Mouse (Mus musculus) stomach, postnatal 0 days (tissue): ENCODE measurements around the gene Efcab6. TPM values are rescaled to one million over a fixed set of nuclear protein-coding genes. Genes with fewer than 3 reads are reported as not detected.

Source experiments
- ATAC-seq: fragments of 200-750 bp; cut with Nextera tagmentation; 2 replicates; pipeline ENCODE4 v1.8.0; 2017; ENCODE audit not compliant: low FRiP score, low TSS enrichment
- DNase-seq: peaks from one replicate; pipeline ENCODE4 v3.0.0-alpha.2; 2016; ENCODE audit warnings: low spot score
- H3K27ac ChIP-seq: fragments of 300-500 bp; sonication (generic); replicated peaks from 2 replicates; pipeline ENCODE4 v1.5.1; 2014; ENCODE audit warnings: mild to moderate bottlenecking, control low read depth
- H3K27me3 ChIP-seq: fragments of 300-500 bp; sonication (generic); 2 replicates; pipeline ENCODE4 v1.6.1; 2014; ENCODE audit warnings: low read length; ENCODE audit not compliant: control insufficient read depth, insufficient read depth
- H3K36me3 ChIP-seq: fragments of 300-500 bp; sonication (generic); 2 replicates; pipeline ENCODE4 v1.6.1; 2014; ENCODE audit warnings: low read length, mixed read lengths; ENCODE audit not compliant: control insufficient read depth, insufficient read depth
- H3K4me1 ChIP-seq: fragments of 300-500 bp; sonication (generic); replicated peaks from 2 replicates; pipeline ENCODE4 v1.6.1; 2014; ENCODE audit warnings: antibody characterized with exemption; ENCODE audit not compliant: control insufficient read depth, insufficient read depth
- H3K4me2 ChIP-seq: fragments of 300-500 bp; sonication (generic); replicated peaks from 2 replicates; pipeline ENCODE4 v1.6.1; 2014; ENCODE audit warnings: low read depth, mild to moderate bottlenecking, control low read depth, moderate library complexity
- H3K4me3 ChIP-seq: fragments of 300-500 bp; sonication (generic); 2 replicates; pipeline ENCODE4 v1.5.1; 2014; ENCODE audit warnings: low read depth, low read length, control low read depth
- H3K9ac ChIP-seq: fragments of 300-500 bp; sonication (generic); 2 replicates; pipeline ENCODE4 v1.6.1; 2014; ENCODE audit warnings: mild to moderate bottlenecking, low read length, control low read depth, mixed read lengths
- H3K9me3 ChIP-seq: fragments of 300-500 bp; sonication (generic); 2 replicates; pipeline ENCODE4 v1.6.1; 2016; ENCODE audit warnings: low read length; ENCODE audit not compliant: control insufficient read depth
- CTCF ChIP-seq: IDR thresholded peaks from 2 replicates; pipeline ENCODE4 v1.5.1; 2016; ENCODE audit warnings: antibody characterized with exemption, low read depth, mild to moderate bottlenecking, moderate library complexity
- EP300 ChIP-seq: optimal IDR thresholded peaks from 2 replicates; pipeline ENCODE3; 2016; ENCODE audit warnings: antibody characterized with exemption
- WGBS: fragments of 180-500 bp; shearing (Covaris S2); extraction: QIAGEN DNeasy Blood & Tissue Kit; methylation state at CpG from one replicate; pipeline ENCODE4 v1.1.7; 2014; 5-methylcytosine and 5-hydroxymethylcytosine counted together
- polyA plus RNA-seq: library from polyadenylated mRNA; unstranded; fragments of >200 nt; fragmentation: Nextera tagmentation; extraction: Ambion mirVana; gene quantifications from 2 replicates; pipeline ENCODE4 v1.2.1, GENCODE M21; 2015

Gene Efcab6
- polyA plus RNA-seq, 1 experiment from 2014 or later = 0.07 TPM

DNA sequence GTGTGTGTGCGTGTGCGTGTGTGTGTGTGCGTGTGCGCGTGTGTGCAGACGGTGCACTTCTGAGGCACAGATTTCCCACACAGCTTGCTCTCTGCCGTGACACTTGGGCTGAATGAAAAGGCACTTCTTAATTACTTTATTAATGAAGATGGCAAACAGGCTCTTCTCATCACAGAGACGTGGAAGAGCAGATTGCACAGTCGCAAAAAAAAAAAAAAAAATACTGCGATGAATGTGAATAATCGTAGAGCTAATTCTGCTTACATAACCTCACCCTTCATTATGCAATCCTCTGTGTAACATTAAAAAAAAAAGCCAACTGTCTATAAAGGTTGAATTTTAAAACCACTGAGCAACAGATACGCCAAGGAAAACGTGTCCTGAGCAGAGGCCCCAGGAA, 158.7 kb downstream of the Efcab6 start:
- TF ChIP-seq EP300 (no peak), CTCF (no peak)
- Histone ChIP-seq H3K27ac (no peak overlapping the region), H3K9me3 (no peaks in the 10 kb centered on the region), H3K4me2 (no peak overlapping the region), H3K4me3 (no peak overlapping the region), H3K9ac (no peak overlapping the region), H3K36me3 (no peaks in the 10 kb centered on the region), H3K4me1 (no peaks in the 10 kb centered on the region), H3K27me3 (no peaks in the 10 kb centered on the region)
- DNase-seq (no peak), ATAC-seq (no peak)
- WGBS = 75% methylated on average over 13 of the region's 13 CpGs

DNA sequence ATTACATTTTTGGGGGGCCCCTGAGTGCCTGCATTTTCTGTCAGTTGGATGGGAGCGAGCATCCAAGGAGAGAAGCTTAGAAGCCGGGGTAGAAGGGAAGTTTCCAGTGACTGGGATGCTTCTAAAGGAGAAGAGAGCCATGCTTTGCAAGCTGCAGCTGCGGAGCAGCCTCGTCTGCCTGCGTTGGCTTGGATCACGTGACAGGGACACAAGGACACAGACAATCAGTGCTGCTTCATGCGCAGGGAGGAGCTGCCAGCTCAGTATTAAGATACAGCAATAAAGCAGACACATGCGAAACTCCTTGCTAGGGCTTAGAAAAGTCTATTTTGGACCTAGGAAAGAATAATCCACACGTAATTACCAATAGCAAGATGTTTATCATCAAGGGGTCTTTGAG, 167.9 kb downstream of the Efcab6 start:
- WGBS = 69% methylated on average over 9 of the region's 9 CpGs
- Histone ChIP-seq H3K27me3 (no peaks in the 10 kb centered on the region), H3K36me3 (no peaks in the 10 kb centered on the region), H3K27ac (no peak overlapping the region), H3K9me3 (no peaks in the 10 kb centered on the region), H3K4me2 (no peak overlapping the region), H3K4me1 (no peaks in the 10 kb centered on the region), H3K9ac (no peak overlapping the region), H3K4me3 (no peak overlapping the region)
- ATAC-seq = no peak
- TF ChIP-seq EP300 (no peak), CTCF (no peak)
- DNase-seq = no peak

DNA sequence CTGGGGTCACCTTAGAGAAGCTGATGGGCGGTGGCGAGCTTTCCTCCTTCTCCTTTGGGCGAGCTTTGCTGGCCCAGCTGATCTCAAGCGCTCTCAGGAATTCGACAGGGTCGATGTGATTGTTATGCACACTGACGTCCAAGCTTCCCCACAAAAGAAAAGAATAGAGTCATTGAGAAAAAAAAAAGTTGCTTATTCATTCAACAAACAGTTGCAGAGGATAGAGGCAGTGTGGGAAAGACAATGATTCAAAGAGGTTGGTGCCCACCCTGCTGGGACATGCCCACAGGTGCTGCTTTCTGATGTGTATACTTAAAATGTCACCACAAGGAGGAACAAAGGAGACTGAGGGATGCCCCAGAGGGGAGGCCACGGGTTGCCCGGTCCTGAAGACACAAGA, 169.2 kb downstream of the Efcab6 start:
- Histone ChIP-seq H3K4me2 (no peak overlapping the region), H3K4me1 (no peaks in the 10 kb centered on the region), H3K36me3 (no peaks in the 10 kb centered on the region), H3K4me3 (no peak overlapping the region), H3K9ac (no peak overlapping the region), H3K9me3 (no peaks in the 10 kb centered on the region), H3K27me3 (no peaks in the 10 kb centered on the region), H3K27ac (no peak overlapping the region)
- TF ChIP-seq EP300 (no peak), CTCF (no peak)
- 42% methylated on average over 9 of the region's 9 CpGs for WGBS
- DNase-seq (no peak), ATAC-seq (no peak)

DNA sequence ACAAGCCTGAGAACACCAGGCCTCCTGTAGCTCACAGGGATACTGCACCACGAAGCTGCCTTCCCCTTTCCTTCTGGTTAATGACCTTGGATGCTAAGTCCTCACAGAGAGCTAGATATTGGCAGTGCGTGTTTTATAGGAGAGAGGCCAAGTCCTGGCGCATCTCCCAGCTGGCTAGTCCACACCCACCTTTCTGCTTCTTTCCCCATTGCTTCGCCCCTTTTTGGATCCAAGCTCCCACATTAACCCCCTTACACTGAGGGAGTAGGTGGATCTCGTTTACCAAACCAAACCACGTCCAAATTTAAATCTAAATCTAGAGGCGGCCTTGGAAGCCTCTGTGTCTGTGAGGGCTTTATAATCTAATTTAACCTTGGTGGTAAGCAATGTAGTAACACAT, 170.9 kb downstream of the Efcab6 start:
- no peaks in the 10 kb centered on the region for H3K4me1 ChIP-seq
- no peaks in the 10 kb centered on the region for H3K36me3 ChIP-seq
- H3K4me3 ChIP-seq = no peak overlapping the region
- TF ChIP-seq EP300 = no peak
- no peak for TF ChIP-seq CTCF
- ATAC-seq (no peak), DNase-seq (no peak)
- no peaks in the 10 kb centered on the region for H3K27me3 ChIP-seq
- no peak overlapping the region for H3K27ac ChIP-seq
- no peak overlapping the region for H3K9ac ChIP-seq
- 56% methylated on average over 7 of the region's 7 CpGs for WGBS
- no peaks in the 10 kb centered on the region for H3K9me3 ChIP-seq
- no peak overlapping the region for H3K4me2 ChIP-seq

DNA sequence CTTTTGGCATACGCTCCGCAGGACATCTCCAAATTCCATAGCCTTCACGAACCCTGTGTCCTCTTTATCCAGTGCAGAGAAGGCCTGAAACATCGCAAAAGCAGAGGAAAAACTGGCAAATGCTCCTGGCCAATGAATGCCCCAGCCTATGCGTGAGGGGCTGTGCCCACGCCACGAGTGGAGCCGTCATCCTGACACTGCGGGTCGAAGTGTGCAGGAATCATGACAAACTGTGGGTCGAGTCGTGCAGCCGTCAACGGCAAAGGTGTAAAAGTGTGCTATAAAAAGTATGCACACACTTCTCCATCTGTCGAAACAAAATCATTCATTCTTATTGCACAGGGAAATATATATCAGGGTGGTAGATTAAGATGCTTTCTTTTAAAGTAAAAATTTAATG, 172.3 kb downstream of the Efcab6 start:
- DNase-seq = no peak
- TF ChIP-seq CTCF (no peak), EP300 (no peak)
- Histone ChIP-seq H3K4me1 (no peaks in the 10 kb centered on the region), H3K4me2 (no peak overlapping the region), H3K9ac (no peak overlapping the region), H3K27me3 (no peaks in the 10 kb centered on the region), H3K36me3 (no peaks in the 10 kb centered on the region), H3K4me3 (no peak overlapping the region), H3K9me3 (no peaks in the 10 kb centered on the region), H3K27ac (no peak overlapping the region)
- WGBS = 81% methylated on average over 15 of the region's 15 CpGs
- no peak for ATAC-seq

DNA sequence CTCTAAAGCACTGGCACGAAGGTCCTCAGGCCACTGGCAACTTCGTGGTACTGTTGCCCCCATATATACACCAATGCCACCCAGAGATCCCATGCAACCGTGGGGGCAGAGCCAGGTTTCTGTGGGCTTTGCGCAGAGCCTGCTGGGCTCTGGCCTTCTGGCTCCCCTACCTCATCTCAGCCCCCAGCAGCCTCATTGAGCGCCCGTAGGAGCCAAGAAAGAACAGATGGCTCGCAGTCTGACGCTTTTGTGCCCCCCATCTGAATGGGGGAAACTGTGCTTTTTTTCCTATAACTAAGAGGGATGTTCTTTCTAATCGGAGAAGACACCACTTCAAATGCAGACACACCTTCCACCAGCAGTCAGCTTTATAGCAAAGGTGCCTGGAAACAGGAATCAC, 180.9 kb downstream of the Efcab6 start:
- no peak for ATAC-seq
- TF ChIP-seq CTCF (no peak), EP300 (no peak)

More for the DNA sequence above, 180.9 kb downstream of the Efcab6 start:
- 90% methylated on average over 9 of the region's 9 CpGs for WGBS
- H3K36me3 ChIP-seq = no peaks in the 10 kb centered on the region
- DNase-seq = no peak
- no peaks in the 10 kb centered on the region for H3K27me3 ChIP-seq
- no peak overlapping the region for H3K4me3 ChIP-seq
- no peak overlapping the region for H3K9ac ChIP-seq
- H3K4me1 ChIP-seq = no peaks in the 10 kb centered on the region
- no peaks in the 10 kb centered on the region for H3K9me3 ChIP-seq
- H3K4me2 ChIP-seq = no peak overlapping the region
- no peak overlapping the region for H3K27ac ChIP-seq
